Mouse (Mus musculus): ENCODE results near the gene Cdyl.

Cdyl gene

DNA sequence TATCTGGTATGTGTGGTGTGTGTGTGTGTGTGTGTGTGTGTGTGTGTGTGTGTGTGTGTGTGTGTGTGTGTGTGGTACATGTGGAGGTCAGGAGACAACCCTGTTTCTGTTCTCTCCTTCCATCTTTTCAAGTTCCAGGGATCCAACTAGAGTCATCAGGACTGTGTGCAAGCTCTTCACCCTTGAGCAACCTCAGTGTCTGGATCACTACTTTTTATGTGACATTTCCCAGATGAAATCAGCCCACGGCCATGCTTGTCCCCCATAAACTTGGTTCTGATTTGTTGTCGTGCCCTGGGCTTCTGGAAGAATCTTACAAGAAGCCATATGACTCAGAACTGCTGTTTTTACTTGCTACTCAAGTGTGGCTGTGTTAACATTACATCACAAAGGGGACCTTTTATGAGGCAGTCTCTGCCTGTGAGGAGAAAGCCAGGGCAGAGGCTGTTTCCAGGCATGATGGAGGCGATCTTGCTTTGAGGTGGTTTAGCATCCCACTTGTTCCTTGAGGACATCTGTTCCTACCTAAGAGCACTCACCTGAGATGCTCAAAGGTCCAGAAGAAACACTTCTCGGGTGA lies at the start of gene Cdyl:
Cdyl (plus strand) TSS at position 428 of the 580 bp plus-strand sequence.
- DNase-seq (ENCODE audit: low spot score), result no peak

- no peak for DNase-seq (ENCODE audit: low spot score)
Measured at GRCm38 (mm10) chr13:35610718-35611117, 48.9 kb upstream of the Cdyl start.

GRCm38 (mm10) chr13:35612506-35612905 lies 47.1 kb upstream of the Cdyl start:
- no peak for DNase-seq (ENCODE audit: low spot score)

GRCm38 (mm10) chr13:35614832-35615479 lies 44.7 kb upstream of the Cdyl start:
- no peak for DNase-seq (ENCODE audit: low spot score)

GRCm38 (mm10) chr13:35616524-35617099 lies 43.0 kb upstream of the Cdyl start:
- no peak for DNase-seq (ENCODE audit: low spot score)

DNA sequence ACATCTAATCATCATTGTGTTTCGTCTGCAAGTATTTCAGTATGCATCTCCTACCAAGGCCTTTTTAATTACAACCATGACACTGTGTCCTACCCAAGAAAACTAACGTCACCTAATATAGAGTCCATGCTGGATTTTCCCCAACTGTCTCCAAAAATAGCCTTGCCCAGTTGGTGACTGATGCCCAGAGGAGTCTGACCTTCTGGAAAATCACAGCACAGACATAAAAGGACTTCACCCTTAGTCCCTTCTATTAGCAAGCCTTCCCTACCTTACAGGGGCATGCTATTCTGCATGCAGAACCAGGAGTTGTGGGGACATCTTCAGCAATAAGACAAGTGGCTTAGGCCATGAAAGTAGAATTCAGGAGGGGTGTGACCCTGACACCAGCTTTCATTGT lies 40.3 kb upstream of the Cdyl start:
- DNase-seq (ENCODE audit: low spot score), result no peak

DNA sequence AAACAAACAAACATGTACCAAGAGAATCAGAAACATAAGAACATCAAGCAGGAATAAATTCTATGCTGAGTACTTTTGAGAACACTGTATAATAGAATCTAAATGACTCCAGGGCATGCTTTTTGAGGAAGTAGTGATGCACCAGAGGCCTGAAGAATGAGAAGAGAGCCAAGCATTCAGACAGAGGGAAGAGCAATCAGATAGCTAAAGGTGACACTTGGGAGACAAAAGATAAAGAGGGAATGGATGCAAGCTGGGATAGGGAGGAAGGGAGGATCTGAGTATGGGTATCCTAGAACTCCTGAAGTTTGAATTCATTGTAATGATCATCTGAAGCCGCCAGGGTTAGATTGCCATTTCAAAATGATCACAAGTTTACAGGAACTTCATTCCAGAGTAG lies 38.9 kb upstream of the Cdyl start:
- DNase-seq (ENCODE audit: low spot score), result no peak

DNA sequence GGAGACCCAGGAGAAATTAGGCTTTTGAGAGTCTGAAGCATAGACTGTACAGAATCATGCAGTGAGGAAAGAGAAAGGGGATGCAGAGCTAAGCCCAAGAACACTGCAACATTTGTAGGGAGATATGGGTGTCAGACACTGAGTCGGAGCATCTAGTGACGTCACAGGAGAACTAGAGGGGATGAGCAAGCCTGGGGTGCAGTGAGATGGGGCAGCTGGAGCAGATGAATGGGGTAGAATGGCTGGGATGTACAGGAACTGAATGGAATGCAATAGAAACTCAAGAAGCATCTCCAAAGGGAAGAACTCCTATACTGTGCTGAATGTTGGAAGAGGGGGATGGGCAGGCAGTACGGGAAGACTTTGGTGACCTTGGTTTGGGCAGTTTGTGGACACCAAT lies 34.8 kb upstream of the Cdyl start:
- DNase-seq (ENCODE audit: low spot score), result no peak

GRCm38 (mm10) chr13:35625556-35625955 lies 34.1 kb upstream of the Cdyl start:
- no peak for DNase-seq (ENCODE audit: low spot score)

DNA sequence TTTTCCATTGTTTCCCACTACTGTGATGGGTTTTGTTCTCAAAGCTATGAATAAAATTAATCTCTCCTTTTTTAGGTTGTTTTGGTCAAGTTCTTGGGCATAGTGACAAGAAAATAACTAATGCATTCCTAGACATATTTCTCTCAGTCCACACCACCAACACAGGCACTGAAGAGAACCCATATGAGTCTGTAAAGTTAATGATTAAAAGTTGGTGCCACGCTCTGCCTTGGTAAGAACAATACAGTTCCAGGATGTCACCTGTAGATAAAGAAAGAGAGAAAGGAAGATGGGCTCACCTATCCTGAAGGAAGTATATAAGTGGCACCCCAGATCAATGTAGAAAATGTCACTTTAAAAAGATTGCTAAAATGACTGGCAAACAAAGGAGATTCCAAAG lies 32.3 kb upstream of the Cdyl start:
- no peak for DNase-seq (ENCODE audit: low spot score)

DNA sequence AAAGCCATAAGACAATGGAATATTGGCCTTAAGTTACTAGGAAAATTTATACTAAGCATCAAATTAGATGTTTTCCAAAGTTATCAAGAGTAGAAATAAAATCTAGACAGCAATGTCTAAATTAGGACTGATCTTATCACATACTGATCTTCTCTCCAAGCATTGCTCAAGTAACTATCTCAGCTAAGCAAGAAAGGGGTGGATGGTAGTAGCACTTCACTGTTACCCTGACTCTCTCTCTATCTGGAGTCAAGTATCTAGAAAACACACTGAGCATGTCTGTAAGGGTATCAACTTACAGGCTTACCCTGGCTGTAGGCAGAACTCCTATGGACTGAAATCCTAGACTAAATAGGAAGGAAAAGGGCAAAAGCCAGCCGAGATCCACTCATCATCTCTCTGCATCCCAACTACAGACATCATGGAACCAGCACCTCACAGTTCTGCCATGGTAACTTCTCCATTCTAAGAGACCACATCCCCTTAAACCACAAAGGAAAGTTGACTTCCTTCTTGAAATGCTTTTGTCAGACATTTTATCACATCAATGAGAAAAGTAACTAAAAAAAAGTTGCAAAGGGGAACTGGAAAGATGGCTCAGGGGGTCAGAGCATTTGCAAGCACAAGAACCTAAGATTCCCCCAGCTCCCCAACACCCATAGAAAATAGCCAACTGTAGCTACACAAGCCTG lies 12.4 kb upstream of the Cdyl start:
- DNase-seq (ENCODE audit: low spot score), result no peak

DNA sequence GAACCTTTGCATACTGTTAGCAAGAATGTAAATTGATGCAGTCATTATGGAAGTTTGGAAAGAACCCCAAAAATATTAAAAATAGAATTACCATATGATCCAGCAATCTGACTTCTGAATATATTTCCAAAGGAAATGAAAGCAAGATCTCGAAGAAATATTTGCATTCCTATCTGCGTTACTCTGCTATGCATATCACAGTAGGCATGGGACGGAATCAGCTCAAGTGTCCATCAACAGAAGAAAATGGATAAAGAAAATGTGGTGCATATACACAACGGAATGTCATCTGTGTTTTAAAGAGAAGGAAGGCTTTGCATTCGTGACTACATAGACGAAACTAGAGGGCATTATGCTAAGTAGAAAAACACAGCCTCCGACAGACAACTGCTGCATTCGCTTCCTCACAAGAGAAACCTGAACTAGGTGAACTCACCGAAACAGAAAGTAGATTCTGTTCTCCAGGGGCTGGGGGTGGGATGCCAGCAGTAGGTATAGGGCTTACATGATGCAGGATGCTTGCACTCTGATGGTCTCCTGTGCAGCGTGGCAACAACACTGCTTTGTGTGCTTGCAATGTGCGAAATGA lies 9.3 kb upstream of the Cdyl start:
- DNase-seq (ENCODE audit: low spot score), result no peak

DNA sequence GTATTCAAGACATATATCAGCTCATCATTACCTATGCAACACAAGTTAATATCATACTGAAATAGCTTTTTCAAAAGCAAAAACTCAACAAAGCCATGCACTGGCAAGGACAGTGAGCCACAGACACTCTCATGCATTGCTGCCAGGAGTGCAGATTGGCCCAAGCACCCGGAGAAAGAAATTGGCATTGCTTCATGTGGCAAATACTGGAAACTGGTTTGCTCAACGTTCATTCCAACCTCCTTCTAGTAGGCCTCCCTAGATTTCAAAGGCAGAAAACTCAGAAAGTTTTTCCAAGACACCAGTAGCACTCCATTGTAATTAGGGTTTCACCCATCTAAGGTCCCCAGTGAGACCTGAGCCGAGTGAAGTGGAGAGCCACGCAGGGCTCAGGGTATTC lies 6.8 kb upstream of the Cdyl start:
- DNase-seq (ENCODE audit: low spot score), result no peak

GRCm38 (mm10) chr13:35656853-35657252 lies 2.8 kb upstream of the Cdyl start:
- no peak for DNase-seq (ENCODE audit: low spot score)

DNA sequence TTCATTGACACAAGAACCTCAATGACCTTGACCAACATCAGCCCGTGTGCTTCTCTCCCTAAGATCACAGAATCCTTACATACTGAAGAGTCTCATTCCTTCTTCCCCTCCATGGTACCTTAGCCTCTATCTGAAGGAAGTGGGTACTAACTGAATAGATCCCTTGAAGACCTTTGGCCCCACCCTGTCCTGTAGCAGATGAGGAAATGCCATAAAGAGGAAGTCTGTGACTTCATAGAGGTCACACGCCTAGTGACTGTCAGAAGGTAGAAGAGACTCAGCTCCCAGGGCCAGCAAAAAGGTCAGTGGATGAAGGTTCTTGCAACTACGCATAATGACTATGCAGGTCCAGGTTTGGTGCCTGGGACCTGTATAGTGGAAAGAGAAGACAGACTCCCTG lies 5.8 kb downstream of the Cdyl start:
- no peak for DNase-seq (ENCODE audit: low spot score)

DNA sequence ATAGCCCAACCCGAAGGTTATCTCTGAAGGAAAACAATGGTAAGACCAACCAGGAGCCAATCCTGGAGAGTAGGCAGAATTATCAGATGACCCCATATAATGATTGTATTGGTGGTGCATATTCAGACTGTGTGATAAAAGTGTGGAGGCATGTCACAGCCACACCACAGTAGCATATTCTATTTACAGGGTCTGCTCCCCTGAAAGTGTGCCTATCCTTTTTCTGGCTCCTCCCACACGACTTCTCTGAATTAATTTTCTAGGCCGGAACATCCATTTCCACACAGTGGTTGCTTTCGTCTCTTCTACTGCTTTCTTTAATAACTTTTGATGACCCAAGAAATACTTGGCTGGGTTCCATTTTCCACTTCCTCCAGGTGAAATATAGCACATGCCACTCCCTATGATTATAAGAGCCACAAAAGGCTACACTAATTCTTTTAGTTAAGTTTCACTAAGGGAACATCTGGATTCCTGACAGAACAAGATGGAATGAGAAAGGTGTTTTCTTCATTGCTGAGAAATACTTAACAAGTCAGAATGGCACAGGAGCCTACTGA lies 10.4 kb downstream of the Cdyl start:
- DNase-seq (ENCODE audit: low spot score), result no peak

DNA sequence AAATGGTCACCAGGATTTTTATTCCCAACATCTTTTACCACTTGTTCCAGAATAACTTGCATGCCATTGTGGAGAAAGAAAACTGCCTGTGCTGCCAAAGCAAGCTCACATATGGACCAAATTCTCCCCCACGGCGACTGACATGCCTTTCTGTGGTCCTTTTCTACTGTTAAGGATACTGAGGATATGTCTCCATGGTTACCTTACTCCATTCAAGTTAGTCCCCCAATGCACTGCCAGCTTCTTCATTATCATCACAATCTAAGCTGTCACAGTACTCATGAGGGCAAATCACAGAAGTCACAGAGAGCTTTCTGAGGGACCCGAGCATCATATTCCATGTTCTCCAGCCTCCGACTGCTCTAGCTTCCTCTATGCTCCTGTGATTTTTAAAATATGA lies 11.2 kb downstream of the Cdyl start:
- DNase-seq (ENCODE audit: low spot score), result no peak

DNA sequence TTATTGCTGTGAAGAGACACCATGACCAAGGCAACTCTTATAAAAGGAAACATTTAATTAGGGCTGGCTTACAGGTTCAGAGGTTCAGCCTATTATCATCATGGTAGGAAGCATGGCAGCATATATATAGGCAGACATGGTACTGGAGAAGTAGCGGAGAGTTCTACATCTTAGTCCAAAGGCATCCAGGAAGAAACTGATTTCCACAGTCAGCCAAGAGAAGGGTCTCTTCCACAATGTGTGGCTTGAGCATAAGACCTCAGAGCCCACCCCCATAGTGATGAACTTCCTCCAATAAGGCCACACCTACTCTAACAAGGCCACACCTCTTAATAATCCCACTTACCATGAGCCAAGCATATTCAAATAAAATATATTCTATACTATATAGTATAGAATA lies 17.3 kb downstream of the Cdyl start:
- DNase-seq (ENCODE audit: low spot score), result no peak

GRCm38 (mm10) chr13:35677433-35678051 lies 17.9 kb downstream of the Cdyl start:
- no peak for DNase-seq (ENCODE audit: low spot score)

GRCm38 (mm10) chr13:35678691-35679090 lies 19.1 kb downstream of the Cdyl start:
- DNase-seq (ENCODE audit: low spot score), result no peak

- DNase-seq (ENCODE audit: low spot score), result no peak
Measured at GRCm38 (mm10) chr13:35681361-35681760, 21.7 kb downstream of the Cdyl start.

DNA sequence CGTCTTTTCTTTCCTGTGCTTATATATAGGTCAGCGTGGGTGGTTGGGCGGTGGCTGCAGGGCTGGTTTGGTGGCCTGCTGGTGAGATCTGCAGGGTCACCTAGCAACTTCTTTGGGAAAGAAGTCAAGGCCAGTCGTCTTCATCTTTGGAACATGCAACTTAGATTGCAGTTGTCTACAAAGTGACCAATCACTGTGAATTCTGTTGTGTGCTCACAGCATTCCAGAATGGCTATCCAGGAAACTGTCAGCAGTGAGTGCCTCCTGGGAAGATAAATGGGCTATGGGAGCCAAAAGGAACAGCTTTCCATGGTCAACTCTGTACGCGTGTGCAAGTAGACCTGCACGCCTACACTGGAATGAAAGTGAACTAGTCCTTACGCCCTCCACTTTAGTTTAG lies 26.6 kb downstream of the Cdyl start:
- DNase-seq (ENCODE audit: low spot score), result no peak
